Comparison of ENCODE assay signal across 18 mouse cellular contexts in the genomic region with DNA sequence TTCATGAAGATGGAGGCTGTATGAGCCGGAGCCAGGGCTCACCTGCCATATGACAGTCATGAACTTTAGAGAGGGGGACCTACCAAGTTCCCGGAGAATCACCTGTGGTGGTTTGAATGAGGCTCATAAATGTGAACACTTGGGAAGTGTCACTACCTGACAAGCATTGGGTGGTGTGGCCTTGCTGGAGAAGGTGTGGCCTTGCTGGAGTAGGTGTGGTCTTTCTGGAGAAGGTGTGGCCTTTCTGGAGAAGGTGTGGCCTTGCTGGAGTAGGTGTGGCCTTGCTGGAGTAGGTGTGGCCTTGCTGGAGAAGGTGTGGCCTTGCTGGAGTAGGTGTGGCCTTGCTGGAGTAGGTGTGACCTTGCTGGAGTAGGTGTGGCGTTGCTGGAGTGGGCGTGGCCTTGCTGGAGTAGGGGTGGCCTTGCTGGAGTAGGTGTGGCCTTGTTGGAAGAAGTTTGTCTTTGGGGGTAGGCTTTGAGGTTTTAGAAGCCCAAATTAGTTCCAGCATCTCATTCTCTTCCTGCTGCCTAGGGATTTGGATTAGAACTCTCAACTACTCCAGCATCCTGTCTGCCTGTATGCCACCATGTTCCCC. TPM values are rescaled to one million over a fixed set of nuclear protein-coding genes. Genes with fewer than 3 reads are reported as not detected.
DNase-seq lines count a peak whose midpoint lies in the region; ATAC-seq lines count a peak whose summit lies in the region.
"Had no signal": no experiment of that assay in that cellular context is flagged by ENCODE, and none has a peak within 500 bp of the region (broad histone marks: within the 10 kb centered on the region; RNA-seq: fewer than 3 reads in every experiment).

No protein-coding gene starts in this region.

- 0 out of 2 replicates have a peak, but pooled peaks have one; percentile 25 for ATAC-seq in common myeloid progenitor, adult 5-6 weeks (replicated peaks; ENCODE audit: low read depth, poor library complexity, severe bottlenecking)
- ATAC-seq: midbrain, embryonic 16.5 days had no signal

- DNase-seq in A20 (ENCODE audit: low read depth, low spot score) (peak; percentile 61), ES-CJ7 (ENCODE audit: low read depth, low spot score) (peak; percentile 80)
- DNase-seq in natural killer cell, adult 2 months (ENCODE audit: low spot score in 2 of 2) = peak; percentile 14 to 36
- no peak for DNase-seq in kidney, adult 18-20 months
- DNase-seq in lung, postnatal 10 days = no peak
- DNase-seq in kidney, postnatal 4 days = no peak
- DNase-seq: adrenal gland, postnatal 10 days; cerebellum, adult 9-11 months; gastrocnemius, postnatal 36 days; kidney, adult 9 months; kidney, postnatal 36 days; lung, embryonic 14.5 days had no signal

RNA-seq across cellular contexts. Expression of a gene that starts 31.7 kb away (rescaled TPM):
- not detected in 2 replicates for total RNA-seq in common myeloid progenitor, adult 5-6 weeks (2017)
- total RNA-seq: adrenal gland, postnatal 10 days; G1E; gastrocnemius, postnatal 36 days; heart, postnatal 25 days; layer of hippocampus, postnatal 10 days; left cerebral cortex, postnatal 14 days had no signal

RNA-seq across cellular contexts. Expression of a gene that starts 54.1 kb away (rescaled TPM):
- total RNA-seq in common myeloid progenitor, adult 5-6 weeks (2017) = 16.6 and 16.8 TPM in 2 replicates

Comparison
In these comparisons a context has a peak if more than half of its experiments do, and no peak if none do; other contexts are left out.
1. DNase-seq: peak in A20 (single experiment), ES-CJ7 (single experiment) and natural killer cell, adult 2 months (2 of 2); none in kidney, adult 18-20 months (single experiment), lung, postnatal 10 days (single experiment) and kidney, postnatal 4 days (0 of 2).